ENCODE assay signal across 8 mouse cellular contexts in the genomic region with DNA sequence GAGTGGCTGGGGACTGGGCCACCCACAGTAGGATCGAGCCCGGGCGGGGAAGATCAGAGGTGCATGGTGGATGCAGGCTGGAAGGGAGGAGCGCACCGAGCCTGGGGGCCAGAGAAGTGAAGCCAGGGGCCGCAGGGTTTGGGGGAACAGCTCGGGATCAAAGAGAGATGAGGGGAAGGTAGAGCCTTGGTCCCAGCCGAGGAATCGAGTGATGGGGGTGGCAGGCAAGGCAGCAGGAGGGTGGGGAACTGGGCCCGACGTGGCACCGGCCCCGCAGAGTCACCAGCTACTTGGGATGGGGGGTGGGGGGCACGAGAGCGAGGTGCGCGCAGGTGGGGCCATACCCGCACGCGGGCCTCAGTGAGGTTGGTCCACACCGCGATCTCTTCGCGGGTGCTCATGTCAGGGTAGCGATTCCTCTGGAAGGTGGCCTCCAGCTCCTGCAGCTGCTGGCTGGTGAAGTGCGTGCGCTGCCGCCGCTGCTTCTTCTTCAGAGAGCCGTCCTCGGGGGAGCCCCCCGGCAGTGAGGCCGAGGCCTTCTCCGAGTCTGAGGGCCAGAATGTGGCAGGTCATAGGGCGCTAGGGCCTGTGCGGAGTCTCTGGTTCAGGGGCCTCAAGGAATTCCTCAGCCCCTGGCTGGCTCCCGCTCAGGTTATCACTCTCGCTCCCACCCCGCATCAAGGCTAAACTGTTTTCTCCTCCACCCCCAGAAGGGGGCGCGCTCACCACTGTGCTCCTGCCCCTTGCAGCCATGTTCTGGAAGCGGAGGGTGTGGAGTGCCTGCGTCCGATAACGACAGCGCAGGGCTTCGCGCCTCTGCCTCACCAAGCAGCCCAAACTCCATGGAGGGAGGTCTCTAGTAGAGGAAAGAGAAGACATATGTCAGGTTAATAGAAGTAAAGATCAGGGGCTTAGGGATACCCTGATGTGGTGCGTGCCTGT. TPM values are rescaled to one million over a fixed set of nuclear protein-coding genes. Genes with fewer than 3 reads are reported as not detected.
DNase-seq lines count a peak whose midpoint lies in the region; ATAC-seq and TF ChIP-seq lines count a peak whose summit lies in the region.

No protein-coding gene starts in this region.

- H3K4me3 ChIP-seq in heart, embryonic 14.5 days (ENCODE audit: control insufficient read depth in 1 of 2, insufficient read depth in 1 of 2, low read depth in 1 of 2, low read length in 2 of 2): peak overlapping the region; percentile 51 to 55
- H3K4me3 ChIP-seq in kidney, postnatal 0 days (replicated peaks; ENCODE audit: low read depth, low read length): peak overlapping the region; percentile 41
- peak overlapping the region; percentile 56 for H3K4me3 ChIP-seq in lung, embryonic 14.5 days (ENCODE audit: low read depth, low read length)

- H3K36me3 ChIP-seq in heart, embryonic 14.5 days (ENCODE audit: control insufficient read depth, insufficient read depth, low read length): no peaks in the 10 kb centered on the region
- H3K36me3 ChIP-seq in kidney, postnatal 0 days (ENCODE audit: insufficient read depth, low read length): no peaks in the 10 kb centered on the region
- H3K36me3 ChIP-seq in lung, embryonic 14.5 days (ENCODE audit: insufficient read depth): no peaks in the 10 kb centered on the region

- peak overlapping the region; percentile 52 for H3K9ac ChIP-seq in heart, embryonic 14.5 days (ENCODE audit: low read length)
- H3K9ac ChIP-seq in kidney, postnatal 0 days (ENCODE audit: low read depth, low read length): no peak overlapping the region; the same call in 1 of the 2 replicates
- H3K9ac ChIP-seq in lung, embryonic 14.5 days: peak overlapping the region; percentile 44; the same call in 1 of the 2 replicates

- peak; percentile 70 for ATAC-seq in CD4-positive, CD25-positive, alpha-beta regulatory T cell, adult 4 months
- peak; percentile 80 for ATAC-seq in erythroid progenitor cell, adult 5-6 weeks (replicated peaks; ENCODE audit: low FRiP score, poor library complexity, severe bottlenecking)
- ATAC-seq in heart, embryonic 14.5 days (ENCODE audit: insufficient number of reproducible peaks, insufficient read depth, low FRiP score, low read depth): peak; percentile 10; the same call in 1 of the 2 replicates
- ATAC-seq in kidney, postnatal 0 days (replicated peaks; ENCODE audit: low FRiP score, low read depth): 0 out of 2 replicates have a peak, but pooled peaks have one; percentile 11
- peak; percentile 23; the same call in 1 of the 2 replicates for ATAC-seq in lung, embryonic 14.5 days (ENCODE audit: insufficient read depth)
- ATAC-seq in neutrophil, adult 5-6 weeks (ENCODE audit: extremely low read depth, insufficient number of reproducible peaks, low FRiP score, poor library complexity, severe bottlenecking): peak; percentile 61

- peak; percentile 79 for DNase-seq in adrenal gland, postnatal 25 days
- DNase-seq in kidney, postnatal 0 days (ENCODE audit: low spot score): peak; percentile 76
- peak; percentile 78 for DNase-seq in lung, embryonic 14.5 days
- DNase-seq in thymus, postnatal 0 days (ENCODE audit: low spot score): peak; percentile 81

- peak; percentile 77 for TF ChIP-seq CTCF in kidney, postnatal 0 days (IDR thresholded peaks at IDR 0.05; ENCODE audit: low read depth)
- TF ChIP-seq CTCF in lung, embryonic 14.5 days (IDR thresholded peaks at IDR 0.05; ENCODE audit: low read depth): peak; percentile 86

- H3K27me3 ChIP-seq in heart, embryonic 14.5 days (ENCODE audit: control insufficient read depth, insufficient read depth, low read length): peaks cover 52% of the 10 kb centered on the region
- H3K27me3 ChIP-seq in kidney, postnatal 0 days (ENCODE audit: insufficient read depth, low read length): peaks cover 36% of the 10 kb centered on the region
- H3K27me3 ChIP-seq in lung, embryonic 14.5 days (ENCODE audit: insufficient read depth, low read length): peaks cover 69% of the 10 kb centered on the region

- H3K4me2 ChIP-seq in heart, embryonic 14.5 days (ENCODE audit: low read length): peak overlapping the region; percentile 92
- H3K4me2 ChIP-seq in kidney, postnatal 0 days (ENCODE audit: low read length): peak overlapping the region; percentile 96
- peak overlapping the region; percentile 100 for H3K4me2 ChIP-seq in lung, embryonic 14.5 days

- no peak overlapping the region for H3K27ac ChIP-seq in heart, embryonic 14.5 days (replicated peaks in 1 of 2; ENCODE audit: control insufficient read depth in 1 of 2, insufficient read depth in 1 of 2, low read depth in 2 of 2, low read length in 2 of 2)
- H3K27ac ChIP-seq in kidney, postnatal 0 days: no peak overlapping the region
- no peak overlapping the region for H3K27ac ChIP-seq in lung, embryonic 14.5 days (ENCODE audit: low read depth)

- peaks cover 19 to 36% of the 10 kb centered on the region in 2 experiments for H3K4me1 ChIP-seq in heart, embryonic 14.5 days (ENCODE audit: control insufficient read depth in 2 of 2, insufficient read depth in 2 of 2, low read length in 2 of 2)
- H3K4me1 ChIP-seq in kidney, postnatal 0 days (replicated peaks; ENCODE audit: insufficient read depth, low read length): peaks cover 16% of the 10 kb centered on the region; the same call in 1 of the 2 replicates
- peaks cover 16% of the 10 kb centered on the region for H3K4me1 ChIP-seq in lung, embryonic 14.5 days (ENCODE audit: insufficient read depth)

- H3K9me3 ChIP-seq in heart, embryonic 14.5 days (ENCODE audit: control insufficient read depth, low read length): no peaks in the 10 kb centered on the region
- H3K9me3 ChIP-seq in kidney, postnatal 0 days (replicated peaks; ENCODE audit: low read length): no peaks in the 10 kb centered on the region
- H3K9me3 ChIP-seq in lung, embryonic 14.5 days (ENCODE audit: low read depth, low read length): no peaks in the 10 kb centered on the region

- WGBS in heart, embryonic 14.5 days: 2% methylated on average over 49 of the region's 49 CpGs
- WGBS in kidney, postnatal 0 days: 3% methylated on average over 49 of the region's 49 CpGs
- WGBS in lung, embryonic 14.5 days: 3% methylated on average over 49 of the region's 49 CpGs

RNA-seq across cellular contexts. Expression of gene Elovl3, which starts 5.2 kb away (rescaled TPM):
- polyA plus RNA-seq in CD4-positive, CD25-positive, alpha-beta regulatory T cell, adult 4 months (2017; shearing (Covaris generic)): not detected
- total RNA-seq in adrenal gland, postnatal 25 days (2021): 4.7 and 10.9 TPM in 2 replicates
- not detected in 2 replicates for total RNA-seq in erythroid progenitor cell, adult 5-6 weeks (2015; ENCODE audit: low replicate concordance)
- total RNA-seq in erythroid progenitor cell, adult 5-6 weeks (2017; ENCODE audit: low replicate concordance): not detected in 2 replicates
- polyA plus RNA-seq in heart, embryonic 14.5 days (2014; fragmentation: Nextera tagmentation; extraction: Ambion mirVana): not detected in 2 replicates
- 0.07 TPM in 1 of 2 replicates, not detected in the other for polyA plus RNA-seq in kidney, postnatal 0 days (2015; fragmentation: Nextera tagmentation; extraction: Ambion mirVana)
- not detected in 2 replicates for polyA plus RNA-seq in lung, embryonic 14.5 days (2014; fragmentation: Nextera tagmentation; extraction: Ambion mirVana)
- not detected in 2 replicates for total RNA-seq in neutrophil, adult 5-6 weeks (2017)
- 0.08 and 0.26 TPM in 2 replicates for polyA plus RNA-seq in thymus, postnatal 0 days (2015; fragmentation: Nextera tagmentation; extraction: Ambion mirVana)

RNA-seq across cellular contexts. Expression of gene Pitx3, which starts 11.2 kb away (rescaled TPM):
- polyA plus RNA-seq in CD4-positive, CD25-positive, alpha-beta regulatory T cell, adult 4 months (2017; shearing (Covaris generic)): not detected
- not detected in 2 replicates for total RNA-seq in adrenal gland, postnatal 25 days (2021)
- total RNA-seq in erythroid progenitor cell, adult 5-6 weeks (2015; ENCODE audit: low replicate concordance): not detected in 2 replicates
- not detected in 2 replicates for total RNA-seq in erythroid progenitor cell, adult 5-6 weeks (2017; ENCODE audit: low replicate concordance)
- polyA plus RNA-seq in heart, embryonic 14.5 days (2014; fragmentation: Nextera tagmentation; extraction: Ambion mirVana): 0.51 and 0.66 TPM in 2 replicates
- polyA plus RNA-seq in kidney, postnatal 0 days (2015; fragmentation: Nextera tagmentation; extraction: Ambion mirVana): not detected in 2 replicates
- polyA plus RNA-seq in lung, embryonic 14.5 days (2014; fragmentation: Nextera tagmentation; extraction: Ambion mirVana): 0.41 and 0.82 TPM in 2 replicates
- not detected in 2 replicates for total RNA-seq in neutrophil, adult 5-6 weeks (2017)
- polyA plus RNA-seq in thymus, postnatal 0 days (2015; fragmentation: Nextera tagmentation; extraction: Ambion mirVana): not detected in 2 replicates

RNA-seq across cellular contexts. Expression of gene Gbf1, which starts 15.4 kb away (rescaled TPM):
- polyA plus RNA-seq in CD4-positive, CD25-positive, alpha-beta regulatory T cell, adult 4 months (2017; shearing (Covaris generic)): 10 to 100 TPM; 23.8 to 33.5 TPM
- total RNA-seq in adrenal gland, postnatal 25 days (2021): 76.8 and 97.2 TPM in 2 replicates
- total RNA-seq in erythroid progenitor cell, adult 5-6 weeks (2015; ENCODE audit: low replicate concordance): 28.8 and 30.6 TPM in 2 replicates
- total RNA-seq in erythroid progenitor cell, adult 5-6 weeks (2017; ENCODE audit: low replicate concordance): 11.4 and 22.2 TPM in 2 replicates
- 43.5 and 45.0 TPM in 2 replicates for polyA plus RNA-seq in heart, embryonic 14.5 days (2014; fragmentation: Nextera tagmentation; extraction: Ambion mirVana)
- 32.9 and 37.3 TPM in 2 replicates for polyA plus RNA-seq in kidney, postnatal 0 days (2015; fragmentation: Nextera tagmentation; extraction: Ambion mirVana)
- 63.6 and 66.4 TPM in 2 replicates for polyA plus RNA-seq in lung, embryonic 14.5 days (2014; fragmentation: Nextera tagmentation; extraction: Ambion mirVana)
- total RNA-seq in neutrophil, adult 5-6 weeks (2017): 63.4 and 84.7 TPM in 2 replicates
- polyA plus RNA-seq in thymus, postnatal 0 days (2015; fragmentation: Nextera tagmentation; extraction: Ambion mirVana): 28.6 and 28.7 TPM in 2 replicates

Comparison
In these comparisons a context has a peak if more than half of its experiments do, and no peak if none do; other contexts are left out.
1. ATAC-seq: peak in every context shown above with its lines; median percentile 80 in erythroid progenitor cell, adult 5-6 weeks; 70 in CD4-positive, CD25-positive, alpha-beta regulatory T cell, adult 4 months; 61 in neutrophil, adult 5-6 weeks; 23 in lung, embryonic 14.5 days; 11 in kidney, postnatal 0 days; 10 in heart, embryonic 14.5 days.